Comparison of ENCODE assay signal across 9 mouse cellular contexts in the genomic region with DNA sequence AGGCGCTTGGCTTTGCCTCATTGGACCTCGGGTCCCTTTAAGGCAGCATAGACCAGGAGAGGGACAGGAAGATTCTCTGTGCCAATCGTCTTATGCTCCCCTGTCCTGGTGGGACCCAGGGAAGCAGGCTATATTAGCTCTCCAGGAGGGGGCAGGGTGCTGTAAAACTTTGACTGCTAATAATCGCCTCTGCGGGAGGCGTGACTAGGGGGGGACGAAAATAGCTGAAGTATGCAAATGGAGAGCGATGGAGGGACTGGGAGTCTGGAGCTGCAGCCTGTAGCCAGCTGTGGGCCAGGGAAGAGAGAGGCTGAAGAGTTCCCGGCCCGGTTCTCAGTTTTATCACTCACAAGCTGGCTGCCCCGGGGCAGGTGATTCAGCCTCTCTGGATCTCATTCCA. TPM values are rescaled to one million over a fixed set of nuclear protein-coding genes. Genes with fewer than 3 reads are reported as not detected.
DNase-seq lines count a peak whose midpoint lies in the region; ATAC-seq lines count a peak whose summit lies in the region.
"Had no signal": no experiment of that assay in that cellular context is flagged by ENCODE, and none has a peak within 500 bp of the region (broad histone marks: within the 10 kb centered on the region; RNA-seq: fewer than 3 reads in every experiment).

No protein-coding gene starts in this region.

- no peak overlapping the region for H3K9ac ChIP-seq in hindbrain, embryonic 14.5 days
- H3K9ac ChIP-seq in embryonic facial prominence, embryonic 13.5 days = peak overlapping the region; percentile 21; the same call in 1 of the 2 replicates
- 0 out of 2 replicates have a peak overlapping the region, but pooled peaks have one; percentile 8 for H3K9ac ChIP-seq in intestine, embryonic 14.5 days (ENCODE audit: low read length)
- no peak overlapping the region for H3K9ac ChIP-seq in midbrain, embryonic 14.5 days (replicated peaks; ENCODE audit: low read length)

- 0 out of 2 replicates have a peak, but pooled peaks cover 4% of the 10 kb centered on the region for H3K27me3 ChIP-seq in hindbrain, embryonic 10.5 days (ENCODE audit: insufficient read depth, poor library complexity, severe bottlenecking)
- no peaks in the 10 kb centered on the region for H3K27me3 ChIP-seq in hindbrain, embryonic 14.5 days (ENCODE audit: control insufficient read depth, insufficient read depth, low read length)
- H3K27me3 ChIP-seq in embryonic facial prominence, embryonic 13.5 days = no peaks in the 10 kb centered on the region
- no peaks in the 10 kb centered on the region for H3K27me3 ChIP-seq in intestine, embryonic 14.5 days (replicated peaks; ENCODE audit: control insufficient read depth, insufficient read depth, low read length)
- no peaks in the 10 kb centered on the region for H3K27me3 ChIP-seq in midbrain, embryonic 14.5 days (ENCODE audit: control insufficient read depth, insufficient read depth, low read length)

- H3K9me3 ChIP-seq in hindbrain, embryonic 10.5 days = no peaks in the 10 kb centered on the region
- H3K9me3 ChIP-seq in hindbrain, embryonic 14.5 days (ENCODE audit: control insufficient read depth, low read length) = no peaks in the 10 kb centered on the region
- no peaks in the 10 kb centered on the region for H3K9me3 ChIP-seq in embryonic facial prominence, embryonic 13.5 days
- no peaks in the 10 kb centered on the region for H3K9me3 ChIP-seq in intestine, embryonic 14.5 days (ENCODE audit: control insufficient read depth, low read length)
- no peaks in the 10 kb centered on the region for H3K9me3 ChIP-seq in midbrain, embryonic 14.5 days (ENCODE audit: control insufficient read depth, low read length)
- H3K9me3 ChIP-seq: G1E had no signal

- no peak for DNase-seq in hindbrain, embryonic 10.5 days (ENCODE audit: low spot score)
- no peak for DNase-seq in hindbrain, embryonic 14.5 days (ENCODE audit: low spot score)
- DNase-seq in intestine, embryonic 14.5 days (ENCODE audit: low spot score) = no peak
- DNase-seq in midbrain, embryonic 14.5 days = peak; percentile 34
- no peak for DNase-seq in thymus, postnatal 10 days (ENCODE audit: low spot score in 2 of 2)
- no peak for DNase-seq in c-Kit-positive CD71-positive TER-119-positive erythroid progenitor cells, embryonic 14.5 days (ENCODE audit: low spot score)
- no peak for DNase-seq in layer of hippocampus, postnatal 14 days (ENCODE audit: low spot score in 2 of 2)

- no peak overlapping the region for H3K4me3 ChIP-seq in hindbrain, embryonic 10.5 days
- no peak overlapping the region for H3K4me3 ChIP-seq in hindbrain, embryonic 14.5 days (replicated peaks; ENCODE audit: low read length)
- H3K4me3 ChIP-seq in embryonic facial prominence, embryonic 13.5 days = no peak overlapping the region
- H3K4me3 ChIP-seq in intestine, embryonic 14.5 days (ENCODE audit: low read depth, low read length) = no peak overlapping the region
- H3K4me3 ChIP-seq in midbrain, embryonic 14.5 days (replicated peaks; ENCODE audit: low read depth, low read length) = no peak overlapping the region

- no peaks in the 10 kb centered on the region for H3K36me3 ChIP-seq in hindbrain, embryonic 10.5 days
- no peaks in the 10 kb centered on the region for H3K36me3 ChIP-seq in hindbrain, embryonic 14.5 days (replicated peaks; ENCODE audit: control insufficient read depth, insufficient read depth)
- no peaks in the 10 kb centered on the region for H3K36me3 ChIP-seq in embryonic facial prominence, embryonic 13.5 days
- no peaks in the 10 kb centered on the region for H3K36me3 ChIP-seq in intestine, embryonic 14.5 days (ENCODE audit: control insufficient read depth, insufficient read depth, low read length)
- no peaks in the 10 kb centered on the region for H3K36me3 ChIP-seq in midbrain, embryonic 14.5 days (ENCODE audit: control insufficient read depth, insufficient read depth, low read length)
- H3K36me3 ChIP-seq: G1E had no signal

- peak overlapping the region; percentile 45; the same call in 1 of the 2 replicates for H3K27ac ChIP-seq in hindbrain, embryonic 10.5 days
- H3K27ac ChIP-seq in hindbrain, embryonic 14.5 days = no peak overlapping the region
- no peak overlapping the region for H3K27ac ChIP-seq in embryonic facial prominence, embryonic 13.5 days
- H3K27ac ChIP-seq in intestine, embryonic 14.5 days (ENCODE audit: low read depth) = no peak overlapping the region
- no peak overlapping the region for H3K27ac ChIP-seq in midbrain, embryonic 14.5 days (replicated peaks; ENCODE audit: low read depth, low read length)

- ATAC-seq in hindbrain, embryonic 14.5 days (ENCODE audit: low FRiP score) = no peak
- ATAC-seq in embryonic facial prominence, embryonic 13.5 days (ENCODE audit: insufficient number of reproducible peaks, insufficient read depth, low FRiP score, low TSS enrichment, low read depth) = 0 out of 2 replicates have a peak, but pooled peaks have one; percentile 12
- no peak for ATAC-seq in intestine, embryonic 14.5 days (replicated peaks; ENCODE audit: low FRiP score, low TSS enrichment, low read depth)
- no peak for ATAC-seq in midbrain, embryonic 14.5 days (ENCODE audit: low FRiP score, low TSS enrichment)

- WGBS in hindbrain, embryonic 10.5 days = 20% methylated on average over 11 of the region's 11 CpGs
- 29% methylated on average over 11 of the region's 11 CpGs for WGBS in hindbrain, embryonic 14.5 days
- 7% methylated on average over 11 of the region's 11 CpGs for WGBS in embryonic facial prominence, embryonic 13.5 days
- 6% methylated on average over 11 of the region's 11 CpGs for WGBS in intestine, embryonic 14.5 days
- WGBS in midbrain, embryonic 14.5 days = 12% methylated on average over 11 of the region's 11 CpGs

- peaks cover 49% of the 10 kb centered on the region for H3K4me1 ChIP-seq in hindbrain, embryonic 10.5 days (replicated peaks)
- peaks cover 18% of the 10 kb centered on the region for H3K4me1 ChIP-seq in hindbrain, embryonic 14.5 days (replicated peaks; ENCODE audit: control insufficient read depth, insufficient read depth, low read length)
- peaks cover 37% of the 10 kb centered on the region for H3K4me1 ChIP-seq in embryonic facial prominence, embryonic 13.5 days
- H3K4me1 ChIP-seq in intestine, embryonic 14.5 days (replicated peaks; ENCODE audit: control insufficient read depth, insufficient read depth, low read length) = peaks cover 15% of the 10 kb centered on the region
- H3K4me1 ChIP-seq in midbrain, embryonic 14.5 days (ENCODE audit: control insufficient read depth, insufficient read depth, low read length) = peaks cover 14% of the 10 kb centered on the region

- H3K4me2 ChIP-seq in hindbrain, embryonic 14.5 days (replicated peaks) = no peak overlapping the region
- peak overlapping the region; percentile 48 for H3K4me2 ChIP-seq in embryonic facial prominence, embryonic 13.5 days
- H3K4me2 ChIP-seq in intestine, embryonic 14.5 days (ENCODE audit: low read length) = peak overlapping the region; percentile 36
- no peak overlapping the region; the same call in 1 of the 2 replicates for H3K4me2 ChIP-seq in midbrain, embryonic 14.5 days (ENCODE audit: low read length)

RNA-seq across cellular contexts. Expression of a gene that starts 27.2 kb away (rescaled TPM):
- polyA plus RNA-seq in hindbrain, embryonic 10.5 days (2016; fragmentation: Nextera tagmentation; extraction: Ambion mirVana) = 8.6 and 10.3 TPM in 2 replicates
- 10.9 and 12.8 TPM in 2 replicates for polyA plus RNA-seq in hindbrain, embryonic 14.5 days (2014; fragmentation: Nextera tagmentation; extraction: Ambion mirVana)
- polyA plus RNA-seq in embryonic facial prominence, embryonic 13.5 days (2015; fragmentation: Nextera tagmentation; extraction: Ambion mirVana) = 15.4 and 16.2 TPM in 2 replicates
- polyA plus RNA-seq in intestine, embryonic 14.5 days (2014; fragmentation: Nextera tagmentation; extraction: Ambion mirVana) = 14.7 and 15.6 TPM in 2 replicates
- 14.2 and 15.9 TPM in 2 replicates for polyA plus RNA-seq in midbrain, embryonic 14.5 days (2014; fragmentation: Nextera tagmentation; extraction: Ambion mirVana)
- 10 to 100 TPM; 16.6 to 18.0 TPM for total RNA-seq in layer of hippocampus, postnatal 14 days (2021)
- polyA plus RNA-seq: G1E had no signal

RNA-seq across cellular contexts. Expression of a gene that starts 44.0 kb away (rescaled TPM):
- 115 and 125 TPM in 2 replicates for polyA plus RNA-seq in hindbrain, embryonic 10.5 days (2016; fragmentation: Nextera tagmentation; extraction: Ambion mirVana)
- 184 and 202 TPM in 2 replicates for polyA plus RNA-seq in hindbrain, embryonic 14.5 days (2014; fragmentation: Nextera tagmentation; extraction: Ambion mirVana)
- polyA plus RNA-seq in embryonic facial prominence, embryonic 13.5 days (2015; fragmentation: Nextera tagmentation; extraction: Ambion mirVana) = 129 and 130 TPM in 2 replicates
- polyA plus RNA-seq in intestine, embryonic 14.5 days (2014; fragmentation: Nextera tagmentation; extraction: Ambion mirVana) = 109 and 117 TPM in 2 replicates
- 181 and 185 TPM in 2 replicates for polyA plus RNA-seq in midbrain, embryonic 14.5 days (2014; fragmentation: Nextera tagmentation; extraction: Ambion mirVana)
- 10 to 100 TPM; 73.0 to 77.8 TPM for total RNA-seq in layer of hippocampus, postnatal 14 days (2021)

Comparison
In these comparisons a context has a peak if more than half of its experiments do, and no peak if none do; other contexts are left out.
1. H3K4me2 ChIP-seq: peak in embryonic facial prominence, embryonic 13.5 days (single experiment) and intestine, embryonic 14.5 days (single experiment); none in hindbrain, embryonic 14.5 days (single experiment) and midbrain, embryonic 14.5 days (single experiment).
2. H3K9ac ChIP-seq: peak in embryonic facial prominence, embryonic 13.5 days (single experiment) and intestine, embryonic 14.5 days (single experiment); none in hindbrain, embryonic 14.5 days (single experiment) and midbrain, embryonic 14.5 days (single experiment).